Mouse (Mus musculus) midbrain, embryonic 12.5 days (tissue): ENCODE results near the gene Gli2. TPM values are rescaled to one million over a fixed set of nuclear protein-coding genes. Genes with fewer than 3 reads are reported as not detected.

Experiments used
- ATAC-seq: fragments of 200-750 bp; cut with Nextera tagmentation; 2 replicates; pipeline ENCODE4 v1.8.0; 2017; ENCODE audit warnings: low read depth, moderate TSS enrichment, moderate library complexity; ENCODE audit not compliant: low FRiP score
- H3K27ac ChIP-seq: fragments of 300-500 bp; sonication (generic); replicated peaks from 2 replicates; pipeline ENCODE4 v1.5.1; 2016; ENCODE audit warnings: mild to moderate bottlenecking
- H3K27me3 ChIP-seq: fragments of 300-500 bp; sonication (generic); 2 replicates; pipeline ENCODE4 v1.6.1; 2016; ENCODE audit warnings: mild to moderate bottlenecking
- H3K36me3 ChIP-seq: fragments of 300-500 bp; sonication (generic); 2 replicates; pipeline ENCODE4 v1.6.1; 2016
- H3K4me1 ChIP-seq: fragments of 300-500 bp; sonication (generic); 2 replicates; pipeline ENCODE4 v1.6.1; 2016
- H3K4me2 ChIP-seq: fragments of 300-500 bp; sonication (generic); replicated peaks from 2 replicates; pipeline ENCODE4 v1.6.1; 2016; ENCODE audit warnings: mild to moderate bottlenecking, moderate library complexity
- H3K4me3 ChIP-seq: fragments of 300-500 bp; sonication (generic); 2 replicates; pipeline ENCODE4 v1.5.1; 2016; ENCODE audit warnings: mild to moderate bottlenecking
- H3K9ac ChIP-seq: fragments of 300-500 bp; sonication (generic); replicated peaks from 2 replicates; pipeline ENCODE4 v1.6.1; 2016; ENCODE audit warnings: mild to moderate bottlenecking, moderate library complexity
- H3K9me3 ChIP-seq: fragments of 300-500 bp; sonication (generic); 2 replicates; pipeline ENCODE4 v1.6.1; 2016; ENCODE audit warnings: mild to moderate bottlenecking
- WGBS: fragments of 180-500 bp; shearing (Covaris S2); methylation state at CpG from one replicate; pipeline ENCODE4 v1.1.7; 2016; 5-methylcytosine and 5-hydroxymethylcytosine counted together
- microRNA-seq: library from miRNA; unstranded; fragments of <30 nt; microRNA quantifications from one replicate; pipeline ENCODE4, GENCODE M21; 2017
- polyA plus RNA-seq: library from polyadenylated mRNA; unstranded; fragments of >200 nt; fragmentation: Nextera tagmentation; extraction: Ambion mirVana; gene quantifications from 2 replicates; pipeline ENCODE4 v1.2.1, GENCODE M21; 2016

Gli2 gene
- polyA plus RNA-seq, 1 experiment from 2014 or later, result 8.6 TPM

GRCm38 (mm10) chr1:118810336-118810735, 243.1 kb downstream of the Gli2 start:
- Histone ChIP-seq H3K9me3 (no peaks in the 10 kb centered on the region), H3K27me3 (no peaks in the 10 kb centered on the region), H3K4me2 (no peak overlapping the region), H3K36me3 (no peaks in the 10 kb centered on the region), H3K27ac (no peak overlapping the region), H3K9ac (no peak overlapping the region), H3K4me1 (no peaks in the 10 kb centered on the region), H3K4me3 (no peak overlapping the region)
- WGBS, result 76% methylated on average over 4 of the region's 4 CpGs
- no peak for ATAC-seq

DNA sequence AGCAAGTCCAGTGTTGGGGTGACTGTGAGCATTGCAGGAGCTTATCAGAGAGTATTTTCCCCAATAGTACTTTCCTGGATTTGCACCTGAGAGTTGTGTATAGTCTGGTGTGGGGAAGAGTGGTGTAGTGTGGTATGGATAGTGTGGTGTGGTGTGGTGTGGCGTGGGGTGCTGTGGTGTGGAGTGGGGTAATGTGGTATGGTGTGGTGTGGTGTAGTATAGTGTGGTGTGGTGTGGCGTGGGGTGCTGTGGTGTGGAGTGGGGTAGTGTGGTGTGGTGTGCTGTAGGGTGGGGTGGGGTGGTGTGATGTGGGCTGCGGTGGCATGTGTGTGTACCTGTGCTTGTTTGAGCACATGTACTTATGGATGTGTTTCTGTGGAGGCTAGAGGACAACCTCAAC, 246.7 kb downstream of the Gli2 start:
- no peak overlapping the region for H3K4me3 ChIP-seq
- no peak overlapping the region for H3K4me2 ChIP-seq
- H3K36me3 ChIP-seq, result no peaks in the 10 kb centered on the region
- no peak overlapping the region for H3K9ac ChIP-seq
- H3K9me3 ChIP-seq, result no peaks in the 10 kb centered on the region
- no peak overlapping the region for H3K27ac ChIP-seq
- no peaks in the 10 kb centered on the region for H3K4me1 ChIP-seq
- 86% methylated on average over 3 of the region's 3 CpGs for WGBS
- H3K27me3 ChIP-seq, result no peaks in the 10 kb centered on the region
- ATAC-seq, result no peak

DNA sequence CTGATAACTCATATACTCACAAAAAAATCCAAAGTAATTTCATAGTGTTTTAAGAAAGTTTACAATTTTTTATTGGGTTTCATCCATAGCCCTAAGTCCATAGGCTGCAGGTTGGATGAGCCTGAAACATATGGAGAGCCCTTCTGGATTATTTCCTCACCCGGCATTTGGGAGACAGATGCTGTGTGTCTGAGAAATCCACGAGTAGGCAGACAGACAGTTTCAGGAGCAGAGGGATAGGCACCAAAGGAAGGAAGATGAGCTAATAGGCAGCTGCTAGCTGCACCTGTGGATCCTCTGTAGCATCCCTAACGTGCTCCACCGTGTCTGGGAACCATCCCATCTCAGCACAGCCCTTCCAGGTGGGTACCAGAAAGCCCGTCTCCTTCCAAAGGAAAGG, 251.3 kb downstream of the Gli2 start:
- 85% methylated on average over 5 of the region's 5 CpGs for whole genome bisulfite sequencing
- H3K27ac ChIP-seq, result no peak overlapping the region
- no peaks in the 10 kb centered on the region for H3K36me3 ChIP-seq
- H3K4me1 ChIP-seq, result no peaks in the 10 kb centered on the region
- H3K9ac ChIP-seq, result no peak overlapping the region
- no peak for ATAC-seq
- no peak overlapping the region for H3K4me2 ChIP-seq
- H3K4me3 ChIP-seq, result no peak overlapping the region
- H3K9me3 ChIP-seq, result 0 out of 2 replicates have a peak, but pooled peaks cover 2% of the 10 kb centered on the region
- no peaks in the 10 kb centered on the region for H3K27me3 ChIP-seq

- H3K4me3 ChIP-seq, result no peak overlapping the region
- no peak overlapping the region for H3K27ac ChIP-seq
- no peaks in the 10 kb centered on the region for H3K4me1 ChIP-seq
- H3K9me3 ChIP-seq, result 0 out of 2 replicates have a peak, but pooled peaks cover 6% of the 10 kb centered on the region
- no peak for ATAC-seq
- WGBS, result 71% methylated on average over 7 of the region's 7 CpGs
- no peak overlapping the region for H3K9ac ChIP-seq
- no peaks in the 10 kb centered on the region for H3K36me3 ChIP-seq
- no peaks in the 10 kb centered on the region for H3K27me3 ChIP-seq
- no peak overlapping the region for H3K4me2 ChIP-seq
Observed at GRCm38 (mm10) chr1:118799322-118800116, 253.9 kb downstream of the Gli2 start.

- Histone ChIP-seq H3K27me3 (no peaks in the 10 kb centered on the region), H3K27ac (no peak overlapping the region), H3K36me3 (no peaks in the 10 kb centered on the region), H3K4me1 (no peaks in the 10 kb centered on the region), H3K9ac (no peak overlapping the region), H3K4me2 (no peak overlapping the region), H3K9me3 (0 out of 2 replicates have a peak, but pooled peaks cover 6% of the 10 kb centered on the region), H3K4me3 (no peak overlapping the region)
- 84% methylated on average over 18 of the region's 18 CpGs for WGBS
- no peak for ATAC-seq
Observed at GRCm38 (mm10) chr1:118795415-118796167, 257.8 kb downstream of the Gli2 start.

GRCm38 (mm10) chr1:118789871-118790270, 263.5 kb downstream of the Gli2 start:
- Histone ChIP-seq H3K27me3 (no peaks in the 10 kb centered on the region), H3K4me2 (no peak overlapping the region), H3K4me3 (no peak overlapping the region), H3K4me1 (no peaks in the 10 kb centered on the region), H3K9ac (no peak overlapping the region), H3K9me3 (no peaks in the 10 kb centered on the region), H3K27ac (no peak overlapping the region), H3K36me3 (no peaks in the 10 kb centered on the region)
- no peak for ATAC-seq
- 83% methylated on average over 2 of the region's 2 CpGs for WGBS

- Histone ChIP-seq H3K27ac (no peak overlapping the region), H3K4me1 (no peaks in the 10 kb centered on the region), H3K4me3 (no peak overlapping the region), H3K9me3 (no peaks in the 10 kb centered on the region), H3K27me3 (no peaks in the 10 kb centered on the region), H3K9ac (no peak overlapping the region), H3K36me3 (no peaks in the 10 kb centered on the region), H3K4me2 (no peak overlapping the region)
- WGBS, result 71% methylated on average over 3 of the region's 3 CpGs
- ATAC-seq, result no peak
Observed at GRCm38 (mm10) chr1:118789468-118789867, 264.0 kb downstream of the Gli2 start.

- Histone ChIP-seq H3K27ac (no peak overlapping the region), H3K4me2 (no peak overlapping the region), H3K4me1 (no peaks in the 10 kb centered on the region), H3K27me3 (no peaks in the 10 kb centered on the region), H3K4me3 (no peak overlapping the region), H3K9me3 (no peaks in the 10 kb centered on the region), H3K36me3 (no peaks in the 10 kb centered on the region), H3K9ac (no peak overlapping the region)
- WGBS, result 81% methylated on average over 5 of the region's 5 CpGs
- no peak for ATAC-seq
Observed at GRCm38 (mm10) chr1:118788813-118789212, 264.6 kb downstream of the Gli2 start.

DNA sequence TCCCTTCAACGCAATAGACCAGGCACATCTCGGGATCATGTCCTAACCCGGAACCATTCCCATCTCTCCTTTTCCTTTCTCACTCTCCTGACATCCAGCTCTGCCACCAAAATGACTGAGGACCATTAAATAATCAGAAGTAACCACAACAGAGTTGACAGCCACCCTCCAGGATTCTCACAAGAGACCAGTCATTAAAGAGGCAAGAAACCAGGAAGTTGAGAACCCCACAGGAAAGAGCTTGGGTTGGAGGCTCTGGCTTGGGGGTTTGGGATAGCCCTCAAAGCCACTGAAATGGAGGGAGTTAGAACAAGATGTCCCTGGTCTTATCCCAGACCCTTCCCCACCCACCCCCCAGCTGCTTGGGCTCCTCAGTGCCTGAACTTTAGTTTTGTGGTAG, 265.9 kb downstream of the Gli2 start:
- Histone ChIP-seq H3K27ac (no peak overlapping the region), H3K4me1 (no peaks in the 10 kb centered on the region), H3K4me3 (no peak overlapping the region), H3K27me3 (no peaks in the 10 kb centered on the region), H3K9me3 (no peaks in the 10 kb centered on the region), H3K36me3 (no peaks in the 10 kb centered on the region), H3K9ac (no peak overlapping the region), H3K4me2 (no peak overlapping the region)
- WGBS, result 84% methylated on average over 3 of the region's 3 CpGs
- no peak for ATAC-seq

Small RNA genes within 50 kb of the gene (microRNA-seq; reads per million reads assigned to microRNA genes)
- gene Mir6346, result not detected
